Mouse (Mus musculus) common myeloid progenitor, adult 5-6 weeks (primary cell): Measurements from ENCODE around the gene Myo5c. TPM values are rescaled to one million over a fixed set of nuclear protein-coding genes. Genes with fewer than 3 reads are reported as not detected.

Experiments
- ATAC-seq: replicated peaks from 2 replicates; pipeline ENCODE4 v1.8.0; 2016; ENCODE audit warnings: low read depth, mild to moderate bottlenecking, moderate TSS enrichment, inconsistent platforms; ENCODE audit not compliant: poor library complexity, severe bottlenecking
- total RNA-seq: library from RNA; stranded (forward); fragments of 200-1000, 187-1606 nt; gene quantifications from 2 replicates; pipeline ENCODE4 v1.2.3, GENCODE M21; 2017

The Myo5c gene
- total RNA-seq, 1 experiment from 2014 or later = 1.1 TPM

GRCm38 (mm10) chr9:75315238-75315637 lies 83.4 kb downstream of the Myo5c start:
- no peak for ATAC-seq

- ATAC-seq = no peak
These were observed 85.0 kb downstream of the Myo5c start for GRCm38 (mm10) chr9:75316771-75317170.

- ATAC-seq = no peak
These were observed 86.4 kb downstream of the Myo5c start for GRCm38 (mm10) chr9:75318196-75318595.

- no peak for ATAC-seq
These were observed 87.5 kb downstream of the Myo5c start for GRCm38 (mm10) chr9:75319365-75319764.

- no peak for ATAC-seq
These were observed 90.5 kb downstream of the Myo5c start for GRCm38 (mm10) chr9:75322099-75322885.

GRCm38 (mm10) chr9:75328047-75328446 lies 96.2 kb downstream of the Myo5c start:
- no peak for ATAC-seq

- ATAC-seq = no peak
These were observed 99.0 kb downstream of the Myo5c start for GRCm38 (mm10) chr9:75330821-75331220.

- no peak for ATAC-seq
These were observed 102.6 kb downstream of the Myo5c start for GRCm38 (mm10) chr9:75334440-75334839.

GRCm38 (mm10) chr9:75338016-75338415 lies 106.2 kb downstream of the Myo5c start:
- no peak for ATAC-seq

- peak; percentile 39; the same call in 1 of the 2 replicates for ATAC-seq
These were observed 110.6 kb downstream of the Myo5c start for GRCm38 (mm10) chr9:75342433-75342832.

GRCm38 (mm10) chr9:75347458-75347857 lies 115.6 kb downstream of the Myo5c start, which contains the start of gene Bcl2l10:
Bcl2l10 (plus strand) TSS chr9:75347758.
- ATAC-seq = no peak

GRCm38 (mm10) chr9:75348066-75348465 lies 116.2 kb downstream of the Myo5c start:
- no peak for ATAC-seq

- ATAC-seq = no peak
These were observed 116.8 kb downstream of the Myo5c start for GRCm38 (mm10) chr9:75348641-75349040.

GRCm38 (mm10) chr9:75353094-75353493 lies 121.3 kb downstream of the Myo5c start:
- ATAC-seq = no peak

Other genes with a start within 250 kb of the Myo5c start
- gene Arpp19, start 194.4 kb upstream of the Myo5c start, total RNA-seq = 121 and 223 TPM in 2 replicates
- gene Myo5a, start 161.0 kb upstream of the Myo5c start, total RNA-seq = 104 and 122 TPM in 2 replicates
- gene Gnb5, start 74.3 kb downstream of the Myo5c start, total RNA-seq = 2.2 and 3.0 TPM in 2 replicates
- gene Bcl2l10, start 115.7 kb downstream of the Myo5c start, total RNA-seq = not detected in 2 replicates
- 55.3 and 76.2 TPM in 2 replicates for gene Mapk6, start 178.0 kb downstream of the Myo5c start, total RNA-seq
- gene Leo1, start 209.5 kb downstream of the Myo5c start, total RNA-seq = 52.9 and 59.2 TPM in 2 replicates